Mouse (Mus musculus) CD4-positive helper T cell, adult 2 months (primary cell): ENCODE data around the gene Mrc2.

Experiments
- DNase-seq: peaks from one replicate; pipeline ENCODE4 v3.0.0-alpha.2; 2012; ENCODE audit warnings: low read depth, missing footprints, low spot score

Gene Mrc2

DNA sequence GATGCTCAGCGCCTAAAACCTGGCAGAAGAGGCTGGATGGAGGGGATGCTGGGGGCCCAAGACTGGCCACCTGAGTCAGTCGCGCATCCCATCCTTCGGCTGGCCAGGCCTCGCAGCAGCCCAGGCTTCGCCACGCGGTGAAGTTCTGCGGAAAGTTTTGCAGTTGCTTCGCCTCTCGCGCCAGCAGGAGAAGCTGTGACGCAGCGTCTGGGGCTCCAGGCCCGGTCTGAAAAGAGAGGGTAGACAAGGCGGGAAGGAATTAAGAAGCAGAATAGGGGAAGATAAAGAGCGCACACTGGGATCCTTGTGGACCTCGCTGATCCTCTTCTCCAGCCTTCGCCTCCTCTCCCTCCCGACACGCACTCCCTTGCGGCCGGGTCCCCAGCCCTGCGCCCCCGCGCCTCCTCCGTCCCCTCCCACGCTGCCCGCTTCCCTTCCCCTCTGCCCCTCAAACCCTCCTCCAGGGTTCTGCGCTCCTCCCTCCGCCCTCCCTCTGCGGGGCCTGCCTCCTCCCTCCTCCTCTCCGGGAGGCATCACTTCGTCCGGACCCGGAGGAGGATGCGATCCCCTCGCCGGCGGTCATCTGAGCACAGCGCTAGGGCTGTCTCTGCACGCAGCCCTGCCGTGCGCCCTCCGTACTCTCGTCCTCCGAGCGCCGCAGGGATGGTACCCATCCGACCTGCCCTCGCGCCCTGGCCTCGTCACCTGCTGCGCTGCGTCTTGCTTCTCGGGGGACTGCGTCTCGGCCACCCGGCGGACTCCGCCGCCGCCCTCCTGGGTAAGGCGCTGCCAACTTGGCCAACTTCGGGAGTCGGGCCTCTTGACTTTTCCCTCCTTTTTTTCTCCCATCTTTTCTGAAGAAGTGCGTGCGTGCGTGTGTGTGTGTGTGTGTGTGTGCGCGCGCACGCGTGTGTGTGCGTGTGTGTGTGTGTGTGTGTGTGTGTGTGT, at the start of gene Mrc2:
Gene Mrc2, plus strand, starts transcription at position 520 of the 948 bp plus-strand sequence.
- DNase-seq, result no peak

DNA sequence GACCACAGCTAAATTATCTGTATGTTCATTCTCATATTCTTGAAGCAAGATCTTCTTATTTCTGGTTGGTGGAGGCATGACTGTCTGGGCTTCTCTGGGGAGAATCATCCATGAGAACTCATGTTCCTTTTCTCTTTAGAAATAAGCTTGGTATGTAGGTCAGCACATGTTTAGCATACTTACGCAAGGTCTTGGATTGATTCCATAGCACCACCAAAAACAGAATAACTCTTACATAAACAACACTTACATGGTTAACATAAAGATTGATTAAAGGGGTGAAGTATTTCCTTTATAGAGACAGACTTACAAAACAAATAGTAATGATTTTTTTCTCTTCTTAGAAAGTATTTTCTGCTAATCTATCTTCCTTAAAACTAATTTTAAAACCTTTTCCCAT, 46.1 kb upstream of the Mrc2 start:
- no peak for DNase-seq

DNA sequence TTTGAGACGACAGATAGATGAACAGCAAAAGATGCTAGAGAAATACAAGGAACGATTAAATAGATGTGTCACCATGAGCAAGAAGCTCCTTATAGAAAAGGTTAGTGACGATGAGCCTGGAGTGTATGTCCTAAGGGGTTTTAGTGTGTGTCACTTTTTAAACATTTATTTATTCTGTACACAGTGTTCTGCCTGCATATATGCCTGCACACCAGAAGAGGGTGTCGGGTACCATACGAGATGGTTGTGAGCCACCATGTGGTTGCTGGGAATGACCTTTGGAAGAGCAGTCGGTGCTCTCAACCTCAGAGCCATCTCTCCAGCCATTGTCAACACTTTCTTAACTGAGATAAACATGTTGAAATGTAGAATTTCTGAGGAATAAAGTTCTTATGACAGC, 45.7 kb upstream of the Mrc2 start:
- DNase-seq, result no peak

DNA sequence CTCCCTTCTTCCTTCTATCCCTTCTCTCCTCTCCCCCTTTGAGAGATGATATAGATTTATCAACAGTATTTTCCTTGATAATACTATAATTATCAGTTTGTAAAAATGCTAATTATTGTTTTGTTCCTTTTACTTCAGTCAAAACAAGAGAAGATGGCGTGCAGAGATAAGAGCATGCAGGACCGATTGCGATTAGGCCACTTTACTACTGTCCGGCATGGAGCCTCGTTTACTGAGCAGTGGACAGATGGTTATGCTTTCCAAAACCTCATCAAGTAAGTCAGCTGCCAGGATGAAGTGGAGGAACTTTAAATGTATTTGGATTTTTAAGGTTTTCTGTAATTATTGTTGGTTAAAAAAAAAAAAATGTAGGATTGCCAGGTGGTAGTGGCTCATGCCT, 45.1 kb upstream of the Mrc2 start:
- no peak for DNase-seq

DNA sequence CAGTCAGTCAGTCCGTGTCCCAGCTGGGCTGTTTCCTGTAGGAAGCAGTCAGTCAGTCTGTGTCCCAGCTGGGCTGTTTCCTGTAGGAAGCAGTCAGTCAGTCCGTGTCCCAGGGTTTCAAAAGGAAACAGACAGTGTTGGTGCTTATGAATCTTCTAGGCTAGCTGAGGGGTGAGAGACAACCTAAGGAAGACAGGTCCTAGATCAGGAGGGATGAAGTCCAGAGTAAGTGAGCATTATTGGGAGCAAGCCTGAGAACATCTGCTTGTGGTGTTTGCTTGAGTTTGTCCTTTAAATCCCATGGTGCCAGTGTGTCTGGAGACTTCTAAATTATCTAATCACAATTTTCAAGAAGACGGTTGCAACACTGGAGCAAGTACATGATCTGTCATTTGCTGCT, 32.7 kb upstream of the Mrc2 start:
- no peak for DNase-seq

DNA sequence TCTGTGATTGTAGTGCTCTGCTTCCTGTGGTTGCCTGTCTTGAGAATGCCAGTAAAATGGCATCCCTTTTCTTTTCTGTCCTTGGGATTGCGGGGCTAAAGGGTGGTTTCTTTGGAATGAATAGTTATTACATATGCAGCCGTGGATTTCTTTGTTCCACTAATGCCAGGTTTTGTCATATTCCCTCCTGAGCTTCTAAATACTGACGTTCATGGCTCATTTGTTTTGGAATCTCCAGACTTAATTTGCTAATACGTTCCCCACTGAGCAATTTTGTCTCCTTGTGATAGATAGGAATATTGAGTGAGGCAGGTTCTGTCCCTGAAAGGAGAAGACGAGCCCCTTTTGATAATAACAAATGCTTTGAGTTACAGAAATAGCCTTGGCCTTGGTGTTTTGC, 31.3 kb upstream of the Mrc2 start:
- no peak for DNase-seq

DNA sequence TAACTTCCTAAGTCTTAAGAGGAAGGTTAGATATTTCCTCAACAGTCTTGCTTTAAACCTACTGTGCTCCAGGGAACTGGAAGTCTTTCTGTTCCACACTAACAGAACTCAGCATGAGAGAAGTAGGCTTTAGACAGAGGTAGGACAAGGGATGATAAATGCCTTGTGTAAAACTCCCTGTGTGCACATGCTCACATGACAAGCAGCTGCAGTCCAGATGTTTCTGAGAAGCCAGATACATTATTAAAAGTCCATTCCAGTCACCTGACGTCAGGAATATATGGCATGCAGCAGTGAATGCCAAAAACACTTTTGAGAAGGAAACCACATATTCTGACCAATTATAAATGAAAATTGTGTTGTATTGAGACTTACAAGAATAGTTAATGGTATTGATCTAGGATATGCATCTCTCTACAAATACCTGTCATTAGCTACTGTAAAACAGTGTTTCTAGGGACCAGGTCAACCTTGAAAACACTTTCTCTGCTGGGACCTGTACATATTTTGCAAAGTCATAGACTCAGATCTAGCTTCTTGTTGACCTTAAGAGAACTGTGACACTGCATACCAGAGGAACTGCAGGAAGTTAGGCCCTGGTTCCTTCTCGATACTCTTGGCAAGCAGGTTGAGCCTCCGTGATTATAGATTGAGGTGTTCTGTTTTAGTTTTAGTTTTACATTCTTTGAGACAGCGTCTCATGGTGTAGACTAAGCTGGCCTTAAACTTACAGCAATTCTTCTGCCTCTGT, 30.7 kb upstream of the Mrc2 start:
- no peak for DNase-seq

DNA sequence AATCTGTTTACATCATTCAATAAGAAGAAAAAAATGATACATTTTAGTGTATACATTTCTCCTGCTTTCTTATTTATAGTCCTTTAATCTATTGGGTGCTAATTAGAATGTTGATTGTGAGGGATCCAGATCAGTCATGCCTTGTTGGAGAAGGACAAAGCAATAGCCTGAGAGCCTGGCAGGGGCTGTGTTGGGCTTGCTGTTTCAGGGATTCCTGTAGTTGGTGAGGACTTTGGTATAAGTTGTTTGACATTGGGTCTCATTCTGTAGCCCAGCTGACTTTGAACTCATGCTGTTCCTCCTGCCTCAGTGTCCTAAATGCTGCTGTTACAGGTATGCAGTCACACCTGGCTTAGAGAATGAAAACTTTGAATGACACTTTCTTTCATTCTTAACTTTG, 27.9 kb upstream of the Mrc2 start:
- DNase-seq, result no peak

DNA sequence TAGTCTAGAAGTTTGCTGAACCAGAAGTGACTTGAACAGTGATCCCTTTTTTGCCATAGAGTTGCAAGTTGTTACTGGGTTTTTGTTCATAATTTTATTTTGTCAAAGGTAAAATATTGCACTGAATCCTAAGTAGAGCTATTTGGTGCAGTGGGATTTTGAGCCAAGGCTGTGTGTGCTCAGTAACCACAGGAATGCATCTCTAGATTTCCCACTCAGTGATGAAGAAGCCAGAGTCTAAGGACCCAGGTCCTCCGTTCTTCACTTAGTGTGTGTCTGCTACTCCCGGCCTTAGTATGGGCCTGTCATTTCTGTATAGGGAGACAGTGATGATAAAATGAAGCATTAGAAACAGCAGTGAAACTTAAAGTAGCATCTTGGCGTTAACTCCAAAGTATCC, 27.5 kb upstream of the Mrc2 start:
- no peak for DNase-seq

DNA sequence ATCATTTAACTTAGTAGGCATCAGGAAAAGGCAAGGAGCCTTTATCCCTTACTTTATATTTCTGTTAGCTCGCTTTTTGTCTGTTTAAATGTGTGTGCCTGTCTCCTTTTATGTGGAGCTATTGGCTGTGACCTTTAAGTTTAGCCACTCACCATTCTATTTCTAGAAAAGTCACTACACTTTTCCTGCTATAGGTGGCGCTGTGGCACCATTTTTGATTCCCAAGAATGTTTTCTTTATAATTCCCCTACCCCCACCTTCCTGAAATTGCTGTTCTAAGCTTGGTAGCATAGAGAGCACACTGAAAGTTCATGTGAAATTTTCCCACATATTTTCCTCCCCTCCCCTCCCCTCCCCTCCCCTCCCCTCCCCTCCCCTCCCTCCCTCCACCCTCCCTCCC, 22.3 kb upstream of the Mrc2 start:
- DNase-seq, result peak; percentile 39

DNA sequence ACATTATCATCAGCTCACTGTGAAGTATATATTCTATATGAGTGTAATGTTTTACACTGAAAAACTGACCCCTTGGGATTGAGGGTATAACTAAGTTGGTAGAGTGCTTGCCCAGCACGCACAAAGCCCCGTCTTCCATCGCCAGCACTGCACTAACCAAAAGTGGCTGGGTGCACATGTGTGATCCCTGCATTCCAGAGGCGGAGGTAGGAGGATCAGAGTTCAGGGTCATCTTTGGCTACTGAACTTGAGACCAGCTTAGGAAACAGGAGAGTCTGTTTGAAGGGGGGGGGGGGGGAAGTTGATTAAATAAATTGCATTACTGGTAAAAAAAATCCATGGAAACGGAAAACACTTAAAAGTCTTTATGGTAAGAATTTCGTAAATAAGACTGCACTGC, 12.0 kb upstream of the Mrc2 start:
- DNase-seq, result no peak

DNA sequence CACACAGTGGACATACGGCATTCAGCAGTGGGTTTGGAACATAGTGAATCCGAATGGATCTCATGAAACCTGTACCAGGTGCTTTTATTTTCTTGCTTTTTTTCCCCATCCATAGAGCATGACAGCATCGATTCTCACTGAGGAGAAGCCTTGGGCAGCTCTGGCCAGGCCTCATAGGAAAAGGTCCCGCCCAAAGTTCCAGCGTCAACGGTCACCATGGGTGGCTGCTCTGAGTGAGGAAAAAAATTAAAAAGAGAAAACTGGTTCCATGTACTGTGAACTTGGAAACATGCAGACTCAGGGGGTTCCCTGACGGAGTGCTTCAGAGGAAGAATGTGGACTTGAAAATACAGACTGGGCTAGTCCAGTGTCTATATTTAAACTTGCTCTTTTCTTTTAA, 11.2 kb upstream of the Mrc2 start:
- DNase-seq, result no peak

DNA sequence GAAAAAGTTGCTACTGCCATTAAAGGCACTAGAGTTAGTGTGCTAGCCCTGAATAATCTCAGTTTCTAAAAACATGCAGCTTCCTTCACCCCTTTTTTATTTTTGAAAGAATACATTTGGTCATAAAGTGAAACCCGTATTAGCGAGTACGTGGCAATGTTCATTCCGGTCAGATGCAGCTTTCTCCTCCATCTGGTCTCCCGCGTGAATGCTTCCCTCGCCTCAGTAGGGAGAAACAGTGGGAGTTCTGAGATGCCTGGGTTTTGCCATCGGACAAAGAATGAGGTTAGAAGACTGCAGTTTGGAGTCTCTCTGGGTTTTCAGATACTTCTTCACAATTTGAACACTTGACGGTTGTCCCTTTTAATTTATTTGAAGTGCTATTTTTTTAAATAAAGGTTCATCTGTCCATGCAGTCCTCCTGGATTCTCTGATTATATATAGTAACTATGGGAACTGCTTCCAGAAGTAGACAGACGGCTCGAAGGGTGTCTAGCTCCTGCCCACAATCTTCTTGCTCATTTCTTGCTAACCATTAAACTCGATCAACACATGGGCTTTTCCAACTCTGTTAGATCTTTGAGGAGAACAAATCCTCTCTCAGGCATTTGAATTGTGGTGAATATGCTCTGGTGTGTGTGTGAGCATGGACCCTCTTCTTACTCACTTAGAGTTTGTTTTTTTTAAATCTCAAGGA, 10.5 kb upstream of the Mrc2 start:
- no peak for DNase-seq

DNA sequence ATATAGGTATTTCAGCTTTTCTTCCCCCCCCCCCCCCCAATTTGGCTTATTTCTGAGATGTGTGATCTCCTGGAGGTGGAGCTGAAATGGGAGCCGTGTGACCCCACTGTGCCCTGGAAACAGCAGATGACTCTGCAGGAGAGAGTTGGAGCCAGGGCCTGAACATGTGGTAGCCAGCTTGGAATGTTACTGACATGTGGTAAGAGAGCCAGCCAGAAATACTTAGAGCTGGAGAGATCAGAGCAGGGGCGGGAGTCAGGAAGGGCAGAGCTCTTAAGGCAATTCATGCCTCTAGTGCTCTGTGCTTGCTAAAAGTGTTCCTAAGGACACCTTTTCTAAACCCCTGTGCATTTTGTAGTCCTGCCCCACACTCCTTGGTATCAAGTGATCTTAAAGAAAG, 10.0 kb upstream of the Mrc2 start:
- DNase-seq, result no peak

DNA sequence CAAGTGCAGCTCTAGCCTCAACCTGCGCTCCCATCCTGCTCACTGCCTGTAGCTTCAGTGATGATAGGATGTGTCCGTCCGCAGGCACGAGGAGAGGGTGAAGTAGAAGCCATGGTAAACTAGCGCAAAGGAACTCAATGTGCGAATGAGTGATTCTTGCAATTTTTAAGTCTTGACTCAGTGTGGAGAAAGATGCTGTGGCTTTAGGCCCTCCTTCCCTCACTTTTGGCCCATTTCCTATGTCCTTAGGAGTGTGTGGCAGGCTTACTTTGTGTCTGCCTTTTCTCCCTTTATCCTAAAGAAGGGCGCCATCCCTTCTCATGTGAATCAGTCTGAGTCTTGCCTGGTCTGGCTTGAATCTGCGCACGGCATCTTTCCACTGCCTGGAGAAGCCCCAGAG, 9.4 kb upstream of the Mrc2 start:
- no peak for DNase-seq

DNA sequence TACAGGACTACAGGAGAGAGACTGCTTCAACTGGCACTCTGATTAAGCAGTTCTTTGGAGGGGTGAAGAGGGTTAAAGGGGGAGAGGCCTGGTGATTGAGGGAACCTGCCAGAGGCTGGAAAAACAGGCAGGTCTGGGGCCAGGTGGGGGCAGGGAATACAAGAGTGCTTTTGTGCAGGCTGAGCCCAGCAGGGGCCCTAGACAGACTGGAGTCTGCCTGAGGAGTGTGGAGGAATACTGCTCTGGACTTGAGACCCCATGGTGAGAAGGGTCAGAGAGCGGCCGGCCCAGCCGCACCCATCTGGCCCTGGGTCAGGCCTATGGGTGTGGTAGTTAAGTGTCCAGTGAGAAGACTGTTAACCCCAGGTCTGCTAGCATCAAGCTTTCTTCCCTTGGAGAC, 6.7 kb upstream of the Mrc2 start:
- no peak for DNase-seq

DNA sequence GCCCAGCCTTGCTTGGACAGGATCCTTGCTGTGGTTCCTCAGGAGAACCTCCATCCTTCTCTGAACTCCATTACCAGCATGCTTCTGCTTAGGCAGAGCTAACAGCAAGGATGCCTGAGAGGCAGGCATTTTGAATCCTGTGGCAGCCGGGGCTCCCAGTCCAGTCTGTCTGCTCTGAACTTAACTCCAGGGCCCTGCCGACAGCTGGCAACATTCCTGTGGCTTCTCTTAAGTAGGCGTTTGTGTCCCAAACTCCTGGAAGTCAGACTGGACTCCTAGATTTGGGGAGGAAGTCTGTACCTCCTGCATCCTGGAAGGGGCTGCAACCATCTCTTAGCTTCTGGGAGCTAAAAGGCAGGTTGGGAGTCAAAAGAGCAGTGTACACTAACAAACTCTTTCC, 3.0 kb upstream of the Mrc2 start:
- no peak for DNase-seq

DNA sequence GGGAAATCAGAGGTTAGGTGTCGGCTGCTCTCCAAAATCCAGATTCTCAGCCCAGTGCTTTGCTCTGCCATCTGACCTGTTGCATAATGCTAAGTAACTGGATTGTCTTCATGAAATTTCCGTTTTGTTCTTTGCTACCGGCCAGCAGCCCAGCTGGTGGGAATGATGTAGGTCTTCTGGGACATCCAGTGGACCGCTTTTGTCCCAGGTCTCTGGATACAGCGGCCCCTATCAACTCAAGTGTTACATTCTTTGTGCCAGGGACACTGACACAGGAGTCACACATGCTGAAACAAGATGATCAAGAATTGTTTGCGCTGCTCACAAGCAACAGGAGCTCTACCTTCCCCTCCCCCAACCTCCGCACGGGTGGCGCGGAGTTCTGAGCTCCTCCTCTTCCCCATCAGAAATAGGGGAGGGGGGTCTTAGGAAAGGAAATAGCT, 741 bp upstream of the Mrc2 start:
- DNase-seq, result no peak

DNA sequence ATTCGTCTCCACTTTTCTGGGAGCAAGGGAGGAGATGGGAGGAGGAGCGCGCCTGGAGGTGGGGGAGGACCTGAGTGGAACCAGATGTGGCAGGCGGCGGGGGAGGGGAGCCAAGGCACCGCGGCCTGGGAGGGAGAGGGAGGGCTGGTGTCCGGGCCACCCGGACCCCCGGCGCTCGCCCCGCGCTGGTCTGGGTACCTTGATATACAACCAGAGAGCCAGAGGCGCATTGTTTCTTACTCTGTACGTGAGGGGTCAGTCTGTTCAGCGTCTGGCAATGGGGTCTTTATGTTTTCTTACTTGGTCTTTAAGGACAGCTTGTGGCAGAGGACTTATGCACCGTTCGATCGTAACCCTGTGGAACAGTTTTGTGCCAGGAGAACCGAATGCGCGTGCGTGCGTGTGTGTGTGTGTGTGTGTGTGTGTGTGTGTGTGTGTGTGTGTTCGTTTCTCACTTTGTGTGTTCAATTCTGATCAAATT, 698 bp downstream of the Mrc2 start:
- no peak for DNase-seq

DNA sequence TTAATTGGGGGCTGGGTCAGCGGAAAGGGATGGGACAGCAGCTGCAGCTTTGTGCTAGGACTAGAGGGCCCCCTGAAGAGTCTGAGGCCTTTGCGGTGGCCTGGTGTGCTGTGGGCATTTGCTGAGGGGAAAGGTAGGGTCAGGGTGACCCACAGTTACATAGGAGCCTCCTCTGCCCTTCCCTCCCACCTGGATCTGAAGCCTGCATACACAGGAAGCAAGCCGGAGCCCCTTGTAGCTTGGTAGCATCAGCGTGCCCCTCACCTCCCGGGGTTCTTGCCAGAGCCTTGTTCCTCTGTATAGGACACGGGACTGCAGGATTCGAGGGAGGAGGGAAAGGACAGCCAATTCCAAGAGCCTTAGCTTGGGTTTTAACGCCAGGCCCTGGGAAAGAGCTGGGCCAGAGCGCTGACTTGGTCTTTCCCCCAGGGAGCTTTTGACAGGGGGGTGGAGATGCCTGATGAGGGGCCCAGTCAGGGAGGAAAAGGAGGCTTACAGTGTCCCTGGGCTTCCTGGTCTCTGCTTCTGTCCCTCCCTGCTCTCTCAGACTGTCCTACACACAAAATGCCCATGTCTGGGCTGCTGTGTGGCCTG, 1.6 kb downstream of the Mrc2 start:
- no peak for DNase-seq

DNA sequence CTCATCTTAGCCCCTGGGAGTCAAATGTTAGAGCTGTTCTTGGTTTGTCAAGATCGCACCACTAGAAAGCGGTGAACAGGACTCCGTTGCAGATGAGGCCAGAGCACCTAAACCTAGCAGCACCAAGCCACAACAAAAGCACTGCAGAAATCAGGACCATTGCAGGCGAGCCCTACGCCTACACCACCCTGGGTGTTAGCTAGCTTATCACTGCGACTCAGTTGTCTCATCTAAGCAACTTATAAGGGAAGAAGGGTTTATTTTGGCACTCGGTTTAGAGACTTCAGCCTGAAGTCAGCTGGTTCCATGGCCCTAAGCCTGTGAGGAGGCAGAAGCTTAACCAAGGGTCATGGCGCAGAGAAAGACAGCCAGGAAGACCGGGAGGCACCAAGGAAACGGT, 3.6 kb downstream of the Mrc2 start:
- no peak for DNase-seq

DNA sequence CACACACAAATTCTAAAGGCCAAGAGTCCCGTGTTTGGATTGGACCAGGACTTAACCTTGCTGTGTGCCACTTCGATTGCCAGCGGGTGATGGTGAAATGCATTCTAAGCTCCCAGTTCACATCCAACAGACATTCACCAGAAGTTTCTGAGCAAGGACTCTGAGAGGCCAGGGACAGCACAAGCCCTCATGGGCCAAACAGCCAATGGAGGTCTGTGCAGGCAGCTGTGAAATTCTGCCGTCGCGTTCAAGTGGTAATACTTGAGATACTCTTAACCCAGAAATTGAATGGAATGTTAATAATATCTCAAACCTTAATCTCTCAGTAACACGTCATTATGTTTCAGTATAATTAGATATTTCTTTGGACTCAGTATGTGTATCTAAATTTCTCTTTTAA, 17.8 kb downstream of the Mrc2 start:
- DNase-seq, result no peak
